Mouse (Mus musculus) heart, adult 8-10 months (tissue): ENCODE measurements around the gene Ffar2. TPM values are rescaled to one million over a fixed set of nuclear protein-coding genes. Genes with fewer than 3 reads are reported as not detected.

Experiments used
- DNase-seq: peaks from one replicate; pipeline ENCODE4 v3.0.0; 2022; ENCODE audit warnings: low spot score
- total RNA-seq, 4 experiments: library from RNA; stranded (reverse); gene quantifications; 2 replicates each; pipeline ENCODE4 v1.2.4; 2022

Gene Ffar2
- total RNA-seq, 4 experiments from 2014 or later: 0.25 to 0.46 TPM; not detected in 2

GRCm38 (mm10) chr7:30821532-30821931, 2.0 kb downstream of the Ffar2 start:
- DNase-seq: no peak

- no peak for DNase-seq
Observed at GRCm38 (mm10) chr7:30820854-30821445, 2.6 kb downstream of the Ffar2 start.

DNA sequence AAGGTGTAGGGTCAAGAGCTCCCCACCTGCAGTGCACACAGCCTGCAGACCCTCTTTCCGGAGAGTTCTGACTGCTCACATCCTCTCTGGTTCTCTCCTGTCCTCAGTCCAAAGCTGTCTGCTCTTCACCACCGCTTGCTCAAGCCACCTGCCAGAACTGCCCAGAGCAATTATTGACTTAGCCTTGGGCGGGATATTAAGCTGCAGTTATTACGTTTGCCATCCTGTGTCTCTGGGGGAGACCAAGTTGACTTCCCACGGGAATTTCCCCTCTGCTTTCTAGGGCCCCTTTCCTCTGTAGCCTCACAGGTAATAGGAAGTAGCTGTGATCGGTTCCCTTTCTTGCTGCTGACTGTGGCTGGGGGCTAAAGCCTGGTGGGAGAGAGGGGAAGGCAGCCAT, 3.4 kb downstream of the Ffar2 start:
- DNase-seq: no peak

DNA sequence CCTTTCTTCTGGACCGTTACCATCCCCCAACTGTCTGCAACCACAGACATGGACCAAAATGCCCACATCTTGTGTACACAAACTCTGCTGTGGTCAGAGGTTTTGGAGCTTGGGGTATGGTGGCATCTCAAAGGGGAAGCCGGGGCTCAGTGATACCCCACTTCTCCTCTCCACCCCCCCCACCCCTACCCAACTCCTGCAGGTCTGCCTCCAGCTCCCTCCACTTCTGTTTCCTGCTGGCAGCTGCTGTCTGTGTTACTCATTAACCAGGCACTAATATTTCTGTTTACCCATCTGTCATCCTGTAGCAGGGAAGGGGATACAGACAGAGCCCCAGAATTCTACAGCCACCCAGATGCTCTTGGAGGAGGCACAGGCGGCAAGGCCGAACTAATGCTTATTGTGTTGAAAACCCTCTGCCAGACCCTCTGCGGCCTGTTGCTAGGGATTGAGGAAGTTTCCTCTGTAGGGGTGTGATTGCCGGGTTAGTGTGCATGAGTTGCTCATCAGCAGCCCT, 11.2 kb downstream of the Ffar2 start:
- DNase-seq: no peak

GRCm38 (mm10) chr7:30811757-30812290, 11.8 kb downstream of the Ffar2 start:
- DNase-seq: no peak

DNA sequence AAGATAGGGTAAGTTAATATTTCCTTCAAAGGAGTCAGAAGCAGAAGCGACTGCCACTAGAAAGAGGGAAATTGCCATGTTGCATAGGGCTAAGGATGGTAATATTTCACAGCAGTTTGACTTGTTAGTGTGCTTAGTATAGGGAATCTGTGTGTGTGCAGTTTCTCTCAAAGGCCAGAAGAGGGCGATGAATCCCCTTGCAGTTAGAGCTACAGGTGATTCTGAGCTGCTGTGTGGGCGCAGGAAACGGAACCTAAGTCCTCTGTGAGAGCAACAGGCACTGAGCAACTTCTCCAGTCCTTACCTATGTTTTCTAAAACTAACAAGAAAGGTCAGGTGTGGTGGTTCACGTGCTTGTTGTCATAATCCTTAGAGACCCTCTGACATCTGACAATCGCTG, 13.3 kb downstream of the Ffar2 start:
- DNase-seq: no peak

GRCm38 (mm10) chr7:30805924-30806323, 17.7 kb downstream of the Ffar2 start:
- no peak for DNase-seq

- DNase-seq: no peak
Observed at GRCm38 (mm10) chr7:30804026-30804715, 19.4 kb downstream of the Ffar2 start.

DNA sequence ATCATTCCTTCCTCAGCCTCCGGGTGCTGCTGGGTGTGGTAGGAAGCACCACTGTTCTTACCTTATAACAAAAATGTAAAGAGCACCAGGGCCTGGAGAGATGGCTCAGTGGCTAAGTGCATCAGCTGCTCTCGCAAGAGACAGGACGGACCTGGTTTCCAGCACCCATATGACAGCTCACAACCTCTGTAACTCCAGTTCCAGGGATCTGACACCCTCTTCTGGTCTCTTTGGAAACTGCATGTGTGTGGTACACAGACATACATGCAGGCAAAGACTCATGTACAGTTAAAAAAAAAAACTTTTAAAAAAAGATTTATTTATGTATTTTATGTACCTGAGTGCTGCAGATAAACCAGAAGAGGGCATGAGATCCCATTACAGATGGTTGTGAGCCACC, 20.3 kb downstream of the Ffar2 start:
- no peak for DNase-seq

GRCm38 (mm10) chr7:30800653-30801052, 22.9 kb downstream of the Ffar2 start:
- no peak for DNase-seq

- no peak for DNase-seq
Observed at GRCm38 (mm10) chr7:30796790-30797189, 26.8 kb downstream of the Ffar2 start.

DNA sequence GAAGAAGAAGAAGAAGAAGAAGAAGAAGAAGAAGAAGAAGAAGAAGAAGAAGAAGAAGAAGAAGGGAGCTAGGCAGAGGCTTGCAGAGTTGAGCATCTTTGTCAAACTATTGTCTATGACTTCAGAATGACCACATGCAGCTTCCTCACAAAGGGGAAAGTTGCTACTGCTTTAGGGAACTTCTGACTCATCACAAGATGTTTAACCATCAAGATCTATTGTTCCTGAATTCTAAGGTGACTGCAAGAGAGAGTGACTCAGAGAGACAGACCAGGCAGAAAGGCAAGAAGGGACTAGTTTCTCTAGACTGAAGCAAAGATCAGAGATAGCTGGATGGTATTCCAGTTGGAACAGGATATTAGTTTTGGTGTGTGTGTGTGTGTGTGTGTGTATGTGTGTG, 28.7 kb downstream of the Ffar2 start:
- no peak for DNase-seq

DNA sequence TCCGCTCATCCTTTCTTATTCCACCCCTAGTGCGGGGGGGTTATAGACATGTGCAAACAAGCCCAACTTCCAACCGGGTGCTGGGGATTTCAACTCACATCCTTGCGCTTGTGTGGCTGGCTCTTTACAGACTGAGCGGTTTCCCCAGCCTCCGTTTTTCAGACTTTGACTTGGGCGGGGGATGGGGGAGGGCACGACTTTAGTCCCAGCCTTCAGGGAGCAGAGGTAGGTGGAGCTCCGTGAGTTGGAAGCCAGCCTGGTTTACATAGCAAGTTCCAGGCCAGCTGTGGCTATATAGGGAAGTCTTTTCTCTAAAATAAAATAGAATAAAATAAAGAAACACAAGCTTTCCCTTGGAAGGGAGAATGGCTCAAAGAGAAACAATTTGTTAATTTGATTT, 31.7 kb downstream of the Ffar2 start:
- no peak for DNase-seq

DNA sequence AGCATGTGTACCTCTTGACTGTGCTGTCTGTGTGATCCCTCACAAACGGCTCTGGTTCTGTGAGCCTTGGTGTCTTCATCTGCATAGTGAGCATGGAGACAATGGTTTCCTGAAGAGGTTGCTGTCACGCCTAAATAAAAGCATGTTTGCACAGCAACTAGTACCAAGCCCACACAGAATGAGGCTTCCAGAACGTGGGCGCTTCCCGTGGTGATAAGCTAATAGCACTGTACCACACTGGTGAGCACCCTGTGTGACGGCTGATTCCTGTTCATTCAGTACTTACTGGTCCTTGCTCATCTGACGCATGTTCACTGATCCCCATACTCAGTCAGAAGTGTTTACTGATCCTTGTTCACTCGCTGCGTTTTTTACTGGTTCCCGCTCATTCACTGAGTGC, 33.4 kb downstream of the Ffar2 start:
- no peak for DNase-seq

DNA sequence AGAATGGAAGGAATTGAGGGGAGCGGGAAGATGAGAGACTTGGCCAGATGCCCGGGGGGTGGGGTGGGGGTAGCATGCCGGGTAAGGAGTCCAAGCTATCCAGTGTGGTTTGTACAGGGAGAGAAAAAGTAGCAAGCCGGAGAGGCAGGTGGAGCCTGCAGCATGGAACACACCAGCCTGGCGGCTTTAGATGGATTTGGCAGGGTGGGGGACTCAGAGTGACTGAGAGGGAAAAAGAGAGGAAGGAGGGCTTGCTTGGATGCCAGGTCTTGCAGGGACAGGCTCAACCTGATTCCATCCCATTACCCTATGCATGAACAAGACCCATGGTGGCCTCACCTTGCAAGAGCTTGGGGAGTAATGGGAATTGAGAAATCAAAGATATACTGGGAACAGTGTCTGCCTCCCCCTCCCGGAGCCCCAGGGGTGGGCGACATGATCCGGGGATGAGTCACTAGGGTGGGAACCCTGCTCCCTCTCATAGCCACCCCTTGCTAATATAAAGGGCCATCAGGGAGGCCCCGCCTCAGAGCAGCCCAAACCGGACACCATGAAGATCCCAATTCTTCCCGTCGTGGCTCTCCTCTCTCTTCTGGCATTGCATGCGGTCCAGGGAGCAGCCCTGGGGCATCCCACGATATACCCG, 36.1 kb downstream of the Ffar2 start, which contains the start of gene Krtdap:
Krtdap (plus strand) TSS at position 520 of the 646 bp plus-strand sequence.
- DNase-seq: no peak

- no peak for DNase-seq
Observed at GRCm38 (mm10) chr7:30785721-30786546, 37.6 kb downstream of the Ffar2 start.

GRCm38 (mm10) chr7:30785154-30785553, 38.4 kb downstream of the Ffar2 start:
- no peak for DNase-seq

- DNase-seq: no peak
Observed at GRCm38 (mm10) chr7:30782658-30783057, 40.9 kb downstream of the Ffar2 start.

DNA sequence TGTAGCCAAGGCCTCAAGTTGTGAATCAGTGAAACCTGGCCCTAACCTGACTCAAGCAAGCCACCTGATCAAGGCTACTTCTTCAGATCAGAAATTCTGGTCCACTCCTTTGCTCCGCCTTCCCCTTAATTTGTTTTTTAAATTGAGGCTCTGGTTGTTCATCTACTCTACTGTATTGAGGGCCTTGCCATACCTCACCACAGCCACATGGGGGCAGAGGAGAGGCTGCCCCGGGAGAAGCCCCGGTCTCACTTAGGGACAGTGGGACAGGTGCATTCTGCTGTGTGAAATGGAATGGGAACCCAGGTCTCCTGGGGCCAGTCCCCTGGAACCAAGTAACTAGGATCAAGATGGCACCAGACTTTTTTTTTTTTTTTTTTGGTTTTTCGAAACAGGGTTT, 41.8 kb downstream of the Ffar2 start:
- DNase-seq: no peak

DNA sequence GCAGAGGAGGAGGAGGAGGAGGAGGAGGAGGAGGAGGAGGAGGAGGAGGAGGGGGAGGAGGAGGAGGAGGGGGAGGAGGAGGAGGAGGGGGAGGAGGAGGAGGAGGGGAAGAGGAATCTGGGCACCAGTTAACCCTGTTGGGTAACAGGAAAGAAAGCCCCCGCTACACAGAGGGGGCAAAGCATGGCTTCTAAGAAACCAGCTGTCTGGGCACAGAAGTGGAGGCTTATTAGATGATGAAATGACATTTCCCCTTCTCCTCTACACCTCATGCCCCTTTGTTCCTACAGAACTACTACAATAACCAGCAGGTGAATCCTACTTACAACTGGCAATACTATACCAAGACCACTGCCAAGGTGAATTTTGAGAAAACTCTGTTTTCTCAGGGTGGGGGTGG, 45.7 kb downstream of the Ffar2 start:
- no peak for DNase-seq

DNA sequence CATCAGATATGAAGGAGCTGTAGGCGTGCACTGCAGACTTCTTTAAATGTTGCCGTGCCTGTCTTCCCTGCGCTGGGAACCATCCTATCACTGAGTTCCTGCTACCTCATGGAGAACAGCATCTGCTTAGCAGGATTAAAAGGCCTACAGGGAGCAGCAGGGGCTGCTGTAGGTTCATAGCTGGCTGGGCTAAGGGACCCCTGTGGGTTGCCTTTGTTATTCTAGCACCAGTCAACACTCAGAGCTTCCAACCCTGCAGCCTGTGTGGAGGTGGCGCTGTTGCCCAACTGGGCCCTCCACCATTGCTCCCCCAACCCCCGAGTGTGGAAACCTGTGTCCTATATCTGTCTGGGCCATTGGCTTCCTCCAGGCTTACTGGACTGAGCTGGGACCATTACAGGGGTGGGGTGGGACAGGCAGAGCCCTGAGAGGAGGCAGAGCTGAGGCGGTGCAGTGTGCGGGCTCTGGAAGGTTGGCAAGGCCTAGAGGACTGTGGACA, 46.4 kb downstream of the Ffar2 start:
- no peak for DNase-seq
